Mouse (Mus musculus): Measurements from ENCODE around the gene Pnma5. TPM values are rescaled to one million over a fixed set of nuclear protein-coding genes. Genes with fewer than 3 reads are reported as not detected.

Pnma5 gene
- polyA plus RNA-seq, 1 experiment from 2014 or later = not detected

MicroRNAs within 50 kb of the gene (microRNA counts, 519-probe panel; counts per million panel counts)
- 992 counts per million, percentile 31 among the panel's probes with 10 or more counts for microRNA mmu-miR-2137

Other genes starting within 250 kb of the Pnma5 start
- 0.16 and 0.21 TPM in 2 replicates for gene Gabrq, start 211.9 kb downstream of the Pnma5 start, polyA plus RNA-seq (2015; fragmentation: Nextera tagmentation; extraction: Ambion mirVana)
- 61.7 and 69.3 TPM in 2 replicates for gene Cetn2, start 118.7 kb downstream of the Pnma5 start, polyA plus RNA-seq (2015; fragmentation: Nextera tagmentation; extraction: Ambion mirVana)
- 43.0 and 44.8 TPM in 2 replicates for gene Nsdhl, start 118.5 kb downstream of the Pnma5 start, polyA plus RNA-seq (2015; fragmentation: Nextera tagmentation; extraction: Ambion mirVana)
- gene Zfp185, start 49.8 kb downstream of the Pnma5 start, polyA plus RNA-seq (2015; fragmentation: Nextera tagmentation; extraction: Ambion mirVana) = 6.8 and 6.9 TPM in 2 replicates
- 0.16 TPM in 1 of 2 replicates, not detected in the other for gene Pnma3, start 27.7 kb upstream of the Pnma5 start, polyA plus RNA-seq (2015; fragmentation: Nextera tagmentation; extraction: Ambion mirVana)
- 2.3 and 2.4 TPM in 2 replicates for gene Xlr4a, start 45.4 kb upstream of the Pnma5 start, polyA plus RNA-seq (2015; fragmentation: Nextera tagmentation; extraction: Ambion mirVana)
- 6.2 and 7.5 TPM in 2 replicates for gene Xlr3a, start 60.0 kb upstream of the Pnma5 start, polyA plus RNA-seq (2015; fragmentation: Nextera tagmentation; extraction: Ambion mirVana)
- gene Gm14685, start 79.9 kb upstream of the Pnma5 start, polyA plus RNA-seq (2015; fragmentation: Nextera tagmentation; extraction: Ambion mirVana) = 0.13 and 0.24 TPM in 2 replicates
- gene Xlr5b, start 111.7 kb upstream of the Pnma5 start, polyA plus RNA-seq (2015; fragmentation: Nextera tagmentation; extraction: Ambion mirVana) = 0.24 TPM in 1 of 2 replicates, not detected in the other
- gene DXBay18, start 112.3 kb upstream of the Pnma5 start, polyA plus RNA-seq (2015; fragmentation: Nextera tagmentation; extraction: Ambion mirVana) = not detected in 2 replicates
- not detected in 2 replicates for gene Spin2d, start 139.9 kb upstream of the Pnma5 start, polyA plus RNA-seq (2015; fragmentation: Nextera tagmentation; extraction: Ambion mirVana)
- 9.0 and 9.8 TPM in 2 replicates for gene Xlr3b, start 155.1 kb upstream of the Pnma5 start, polyA plus RNA-seq (2015; fragmentation: Nextera tagmentation; extraction: Ambion mirVana)
- gene Xlr4b, start 177.2 kb upstream of the Pnma5 start, polyA plus RNA-seq (2015; fragmentation: Nextera tagmentation; extraction: Ambion mirVana) = 1.0 and 1.4 TPM in 2 replicates
- gene F8a, start 191.2 kb upstream of the Pnma5 start, polyA plus RNA-seq (2015; fragmentation: Nextera tagmentation; extraction: Ambion mirVana) = 13.4 and 14.6 TPM in 2 replicates
- gene Xlr4c, start 206.0 kb upstream of the Pnma5 start, polyA plus RNA-seq (2015; fragmentation: Nextera tagmentation; extraction: Ambion mirVana) = 0.84 and 0.91 TPM in 2 replicates
- gene Xlr3c, start 228.3 kb upstream of the Pnma5 start, polyA plus RNA-seq (2015; fragmentation: Nextera tagmentation; extraction: Ambion mirVana) = not detected in 2 replicates